Mouse (Mus musculus) erythroblast, embryonic 14.5 days (primary cell): ENCODE measurements around the gene Slc44a4.

Experiments used
- GATA1 ChIP-seq: IDR thresholded peaks from 2 replicates; pipeline ENCODE4 v1.6.1; 2012; ENCODE audit warnings: low read length, inconsistent platforms, mixed read lengths
- TAL1 ChIP-seq: IDR thresholded peaks from 3 replicates; pipeline ENCODE4 v1.6.1; 2012; ENCODE audit warnings: low read length, inconsistent platforms, mixed read lengths

- TF ChIP-seq TAL1 (no peak), GATA1 (no peak)
Observed at GRCm38 (mm10) chr17:34890074-34890743, 24.1 kb upstream of the Slc44a4 start.
